Mouse (Mus musculus) forebrain, embryonic 14.5 days (tissue): Measurements from ENCODE around the gene Map3k13. TPM values are rescaled to one million over a fixed set of nuclear protein-coding genes. Genes with fewer than 3 reads are reported as not detected.

Experiments
- ATAC-seq: fragments of 200-750 bp; cut with Nextera tagmentation; 2 replicates; pipeline ENCODE4 v1.8.0; 2017; ENCODE audit warnings: mild to moderate bottlenecking, moderate library complexity
- DNase-seq: peaks from one replicate; pipeline ENCODE4 v3.0.0-alpha.2; 2015; ENCODE audit warnings: low spot score
- H3K27ac ChIP-seq: fragments of 300-500 bp; sonication (generic); 2 replicates; pipeline ENCODE4 v1.5.1; 2014; ENCODE audit warnings: low read depth, mild to moderate bottlenecking, control low read depth, low read length, moderate library complexity
- H3K27me3 ChIP-seq: fragments of 300-500 bp; sonication (generic); replicated peaks from 2 replicates; pipeline ENCODE4 v1.6.1; 2014; ENCODE audit warnings: low read length, control low read depth, mixed read lengths; ENCODE audit not compliant: control insufficient read depth, insufficient read depth
- H3K36me3 ChIP-seq: fragments of 300-500 bp; sonication (generic); 2 replicates; pipeline ENCODE4 v1.6.1; 2014; ENCODE audit warnings: low read length, control low read depth; ENCODE audit not compliant: control insufficient read depth, insufficient read depth
- H3K4me1 ChIP-seq: fragments of 300-500 bp; sonication (generic); 2 replicates; pipeline ENCODE4 v1.6.1; 2014; ENCODE audit warnings: antibody characterized with exemption, low read length, control low read depth; ENCODE audit not compliant: control insufficient read depth, insufficient read depth
- H3K4me2 ChIP-seq: fragments of 300-500 bp; sonication (generic); 2 replicates; pipeline ENCODE4 v1.6.1; 2014; ENCODE audit warnings: mild to moderate bottlenecking, control low read depth, low read length
- H3K4me3 ChIP-seq: fragments of 300-500 bp; sonication (generic); 2 replicates; pipeline ENCODE4 v1.5.1; 2014; ENCODE audit warnings: low read depth, low read length, control low read depth
- H3K9ac ChIP-seq: fragments of 300-500 bp; sonication (generic); 2 replicates; pipeline ENCODE4 v1.6.1; 2014; ENCODE audit warnings: mild to moderate bottlenecking, low read length, control low read depth, moderate library complexity
- H3K9me3 ChIP-seq: fragments of 300-500 bp; sonication (generic); replicated peaks from 2 replicates; pipeline ENCODE4 v1.6.1; 2016; ENCODE audit warnings: low read length, control low read depth, mixed read lengths; ENCODE audit not compliant: control insufficient read depth
- WGBS: fragments of 180-500 bp; shearing (Covaris S2); extraction: QIAGEN DNeasy Blood & Tissue Kit; methylation state at CpG from one replicate; pipeline ENCODE4 v1.1.7; 2014; 5-methylcytosine and 5-hydroxymethylcytosine counted together
- polyA plus RNA-seq: library from polyadenylated mRNA; unstranded; fragments of >200 nt; fragmentation: Nextera tagmentation; extraction: Ambion mirVana; gene quantifications from 2 replicates; pipeline ENCODE4 v1.2.1, GENCODE M21; 2014

Map3k13 gene
- polyA plus RNA-seq, 1 experiment from 2014 or later = 4.2 TPM

DNA sequence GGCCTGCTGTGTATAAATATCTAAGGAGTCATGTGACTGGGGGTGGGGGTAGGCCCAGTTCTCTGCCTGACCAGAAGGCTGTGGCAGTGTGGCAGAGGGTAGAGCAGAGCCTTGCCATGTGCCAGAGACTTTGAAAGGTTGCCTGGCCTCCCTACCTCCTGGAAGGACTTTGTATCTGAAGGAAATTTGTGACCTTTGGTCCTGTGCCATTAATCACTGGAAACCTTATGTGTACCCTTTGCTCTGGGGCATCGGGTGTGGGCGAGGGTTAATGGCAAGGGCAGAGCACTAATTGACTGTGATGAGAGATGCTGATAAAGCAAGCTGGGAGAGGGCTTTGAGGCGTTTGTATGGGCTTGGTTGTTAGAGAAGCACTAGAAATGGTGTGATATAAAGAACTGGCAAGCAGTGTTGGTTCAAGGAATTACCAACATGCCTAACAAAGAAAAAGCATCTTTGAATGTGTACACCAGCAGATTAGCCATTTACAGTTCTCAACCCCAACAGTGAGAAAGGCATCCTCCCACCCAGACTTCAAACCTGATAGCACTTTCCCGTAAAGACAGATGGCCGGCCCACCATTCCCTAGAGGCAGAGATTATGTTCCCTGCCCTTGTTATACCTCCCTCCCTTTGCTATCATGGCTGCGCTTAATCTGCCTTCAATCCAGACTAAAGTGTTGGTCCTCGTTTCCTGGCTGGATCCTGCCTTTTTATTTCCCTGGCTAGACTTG, 71.3 kb downstream of the Map3k13 start:
- 45% methylated on average over 7 of the region's 7 CpGs for WGBS
- Histone ChIP-seq H3K9ac (no peak overlapping the region), H3K4me3 (no peak overlapping the region), H3K27ac (peak overlapping the region; percentile 41; the same call in 1 of the 2 replicates), H3K4me2 (no peak overlapping the region), H3K36me3 (no peaks in the 10 kb centered on the region), H3K9me3 (no peaks in the 10 kb centered on the region), H3K4me1 (peaks cover 11% of the 10 kb centered on the region), H3K27me3 (no peaks in the 10 kb centered on the region)
- DNase-seq (no peak), ATAC-seq (peak; percentile 28; the same call in 1 of the 2 replicates)

DNA sequence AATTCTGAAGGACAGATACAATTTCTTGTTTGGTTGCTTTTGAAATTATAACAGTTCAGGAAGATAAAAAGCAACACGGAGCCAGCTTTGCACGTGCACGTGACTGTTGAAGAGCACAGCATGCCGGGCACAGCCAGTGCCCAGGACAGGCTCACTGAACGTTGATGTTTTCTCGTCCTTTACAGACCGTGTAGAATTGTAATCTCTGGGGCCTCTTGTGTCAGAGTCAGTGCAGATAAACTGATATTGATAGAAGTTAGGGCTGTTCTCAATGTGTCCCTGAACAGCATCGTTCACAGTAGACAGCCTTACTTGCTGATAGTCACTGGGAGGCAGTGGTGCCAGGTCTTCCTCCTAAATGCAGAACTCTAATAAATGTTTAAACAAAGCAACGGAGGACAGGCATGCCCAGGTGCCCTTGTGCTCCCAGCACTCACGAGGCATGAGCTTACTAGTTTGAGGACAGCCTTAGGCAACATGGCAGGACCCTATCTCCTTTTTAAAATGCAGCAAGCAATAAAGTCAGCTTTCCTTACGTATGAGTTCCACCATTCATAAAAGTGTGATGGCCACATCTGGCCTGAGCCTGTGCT, 71.9 kb downstream of the Map3k13 start:
- H3K9ac ChIP-seq = no peak overlapping the region
- DNase-seq = no peak
- no peak for ATAC-seq
- no peaks in the 10 kb centered on the region for H3K9me3 ChIP-seq
- no peak overlapping the region for H3K4me3 ChIP-seq
- 82% methylated on average over 11 of the region's 11 CpGs for WGBS
- H3K4me2 ChIP-seq = no peak overlapping the region
- peaks cover 11% of the 10 kb centered on the region for H3K4me1 ChIP-seq
- H3K36me3 ChIP-seq = no peaks in the 10 kb centered on the region
- H3K27me3 ChIP-seq = no peaks in the 10 kb centered on the region
- H3K27ac ChIP-seq = peak overlapping the region; percentile 22; the same call in 1 of the 2 replicates

DNA sequence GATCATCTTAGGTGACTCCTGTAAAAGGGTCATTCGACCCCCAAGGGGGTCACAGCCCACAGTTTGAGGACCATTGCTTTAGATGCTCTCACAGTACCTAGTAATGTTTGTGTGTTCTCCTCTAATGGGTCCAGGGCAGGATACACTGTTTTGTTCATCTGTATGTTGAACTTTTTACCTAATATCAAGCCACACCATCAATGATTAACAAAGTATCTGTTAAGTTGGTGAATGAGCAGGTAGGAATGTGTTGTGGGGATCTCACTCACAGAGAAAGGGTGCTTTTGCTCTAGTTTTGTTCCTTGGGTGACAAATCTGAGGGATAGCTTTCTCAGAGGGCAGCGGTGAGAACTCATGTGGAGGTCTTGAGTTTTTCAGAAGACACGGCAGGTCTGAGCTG, 73.6 kb downstream of the Map3k13 start:
- Histone ChIP-seq H3K36me3 (no peaks in the 10 kb centered on the region), H3K9me3 (no peaks in the 10 kb centered on the region), H3K27ac (no peak overlapping the region), H3K9ac (no peak overlapping the region), H3K4me3 (no peak overlapping the region), H3K4me2 (no peak overlapping the region), H3K27me3 (no peaks in the 10 kb centered on the region), H3K4me1 (peaks cover 11% of the 10 kb centered on the region)
- ATAC-seq (no peak), DNase-seq (no peak)
- WGBS = 83% methylated on average over 3 of the region's 3 CpGs

DNA sequence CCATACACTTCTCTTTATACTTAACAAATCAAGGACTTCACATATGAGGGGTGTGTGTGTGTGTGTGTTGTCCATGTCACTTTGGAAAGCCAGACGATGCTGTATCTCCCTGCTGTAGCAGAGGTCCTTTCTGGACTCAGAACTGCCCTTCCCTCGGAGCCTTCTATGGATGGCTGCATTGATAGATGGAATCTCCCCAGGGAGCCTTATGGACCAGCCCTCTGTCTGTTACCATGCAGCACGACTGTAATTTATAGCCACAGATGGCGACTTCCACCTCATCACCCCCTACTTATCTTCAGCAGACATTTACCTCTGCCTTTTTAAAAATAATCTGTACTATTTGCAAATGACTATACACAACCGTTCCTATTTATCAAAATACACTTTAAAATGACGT, 74.5 kb downstream of the Map3k13 start:
- DNase-seq = no peak

DNA sequence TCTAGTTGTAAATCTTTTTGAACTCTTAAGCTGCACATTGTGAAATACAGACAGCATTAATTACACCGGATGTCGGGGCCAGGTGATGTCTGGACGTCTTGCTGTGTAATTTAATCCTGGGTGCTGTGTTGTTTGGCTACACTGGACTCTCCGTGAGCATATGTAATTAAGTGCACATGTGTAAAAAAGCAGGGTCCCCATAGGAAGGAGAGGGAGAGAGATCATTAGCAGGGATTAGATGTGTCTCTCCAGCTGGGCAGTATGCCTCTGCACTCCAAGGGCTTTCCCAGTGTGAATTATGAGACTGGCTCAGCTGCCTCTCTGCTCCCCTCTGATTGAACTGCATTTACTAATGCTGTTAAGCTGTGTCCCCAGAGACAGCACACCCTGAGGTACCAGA, 75.7 kb downstream of the Map3k13 start:
- DNase-seq (peak; percentile 56), ATAC-seq (peak; percentile 72)
- Histone ChIP-seq H3K27me3 (no peaks in the 10 kb centered on the region), H3K9me3 (no peaks in the 10 kb centered on the region), H3K27ac (no peak overlapping the region), H3K4me3 (no peak overlapping the region), H3K4me2 (no peak overlapping the region), H3K9ac (no peak overlapping the region), H3K4me1 (peaks cover 11% of the 10 kb centered on the region), H3K36me3 (no peaks in the 10 kb centered on the region)
- WGBS = 8% methylated on average over 4 of the region's 4 CpGs

More for the DNA sequence above, 74.5 kb downstream of the Map3k13 start:
- no peaks in the 10 kb centered on the region for H3K27me3 ChIP-seq
- H3K4me3 ChIP-seq = no peak overlapping the region
- H3K36me3 ChIP-seq = no peaks in the 10 kb centered on the region
- WGBS = 68% methylated on average over 6 of the region's 6 CpGs
- H3K9me3 ChIP-seq = no peaks in the 10 kb centered on the region
- peaks cover 11% of the 10 kb centered on the region for H3K4me1 ChIP-seq
- H3K9ac ChIP-seq = no peak overlapping the region
- ATAC-seq = no peak
- no peak overlapping the region for H3K27ac ChIP-seq
- H3K4me2 ChIP-seq = no peak overlapping the region

DNA sequence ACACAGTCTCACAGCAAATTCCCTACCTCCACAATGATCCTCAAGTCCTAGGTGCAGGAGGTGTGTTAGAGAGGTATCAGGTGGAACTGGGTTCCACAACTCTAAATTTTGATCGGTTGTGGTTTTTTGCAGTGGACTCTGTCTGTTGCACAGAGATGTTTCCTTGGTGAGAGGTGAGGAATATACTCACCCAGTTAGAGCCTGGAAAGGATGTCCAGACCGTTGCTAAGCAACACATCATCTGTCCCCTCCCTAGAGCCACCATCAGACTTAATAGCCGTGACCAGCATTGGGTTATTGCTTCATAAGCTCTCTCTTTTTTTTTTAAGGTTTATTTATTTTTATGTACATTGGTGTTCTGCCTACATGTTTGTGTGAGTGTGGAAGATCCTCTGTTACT, 83.6 kb downstream of the Map3k13 start:
- 88% methylated on average over 3 of the region's 3 CpGs for WGBS
- Histone ChIP-seq H3K4me2 (no peak overlapping the region), H3K9ac (no peak overlapping the region), H3K27ac (no peak overlapping the region), H3K9me3 (no peaks in the 10 kb centered on the region), H3K4me1 (peaks cover 16% of the 10 kb centered on the region), H3K36me3 (no peaks in the 10 kb centered on the region), H3K27me3 (no peaks in the 10 kb centered on the region), H3K4me3 (no peak overlapping the region)
- ATAC-seq = no peak
- DNase-seq = no peak

DNA sequence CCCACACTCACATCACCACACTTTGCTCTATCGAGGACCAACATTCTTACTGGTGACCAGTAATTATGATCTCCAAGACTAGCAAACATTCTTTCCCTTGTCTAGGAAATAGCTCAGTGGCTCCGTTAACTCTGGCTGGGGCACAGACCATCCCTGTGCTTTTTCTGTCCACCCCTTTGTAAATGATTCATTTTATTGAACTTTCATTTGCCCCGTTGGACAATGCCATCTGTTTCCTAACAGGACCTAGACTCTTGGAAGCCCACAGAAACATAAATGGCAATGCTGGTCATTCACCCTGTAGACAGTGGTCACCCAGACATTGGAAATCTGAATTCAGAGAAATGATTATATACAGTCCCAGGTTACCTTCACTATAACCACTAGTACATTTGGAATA, 84.7 kb downstream of the Map3k13 start:
- no peak overlapping the region for H3K4me3 ChIP-seq
- no peaks in the 10 kb centered on the region for H3K36me3 ChIP-seq
- no peak overlapping the region for H3K27ac ChIP-seq
- no peak overlapping the region for H3K9ac ChIP-seq
- H3K4me2 ChIP-seq = no peak overlapping the region
- DNase-seq (no peak), ATAC-seq (no peak)
- H3K27me3 ChIP-seq = no peaks in the 10 kb centered on the region
- H3K9me3 ChIP-seq = no peaks in the 10 kb centered on the region
- 91% methylated on average over 3 of the region's 3 CpGs for WGBS
- H3K4me1 ChIP-seq = peaks cover 19% of the 10 kb centered on the region

DNA sequence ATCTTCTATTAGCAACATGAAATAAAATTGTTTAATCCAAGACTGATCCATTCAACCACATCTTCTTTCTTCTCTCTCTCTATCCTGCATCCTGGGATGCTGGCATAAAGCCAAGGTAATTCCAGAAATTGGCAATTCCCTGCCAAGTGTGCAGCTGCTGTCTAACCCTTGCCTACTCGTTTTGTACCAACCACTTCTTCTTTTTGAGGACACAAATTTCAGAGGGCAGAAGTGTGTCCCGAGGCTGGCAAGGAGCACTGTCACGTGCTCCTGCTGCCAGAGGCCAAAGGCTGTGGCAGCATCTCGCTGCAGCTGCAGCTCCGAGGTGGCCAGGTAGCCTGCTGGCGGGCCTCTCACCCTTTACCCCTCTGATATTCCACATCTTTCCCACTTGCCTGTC, 87.0 kb downstream of the Map3k13 start:
- H3K4me3 ChIP-seq = no peak overlapping the region
- H3K27me3 ChIP-seq = no peaks in the 10 kb centered on the region
- H3K27ac ChIP-seq = peak overlapping the region; percentile 91
- DNase-seq (peak; percentile 93), ATAC-seq (peak; percentile 93)
- WGBS = 13% methylated on average over 6 of the region's 6 CpGs
- H3K4me2 ChIP-seq = peak overlapping the region; percentile 14
- H3K9ac ChIP-seq = no peak overlapping the region
- peaks cover 19% of the 10 kb centered on the region for H3K4me1 ChIP-seq
- no peaks in the 10 kb centered on the region for H3K36me3 ChIP-seq
- H3K9me3 ChIP-seq = no peaks in the 10 kb centered on the region

DNA sequence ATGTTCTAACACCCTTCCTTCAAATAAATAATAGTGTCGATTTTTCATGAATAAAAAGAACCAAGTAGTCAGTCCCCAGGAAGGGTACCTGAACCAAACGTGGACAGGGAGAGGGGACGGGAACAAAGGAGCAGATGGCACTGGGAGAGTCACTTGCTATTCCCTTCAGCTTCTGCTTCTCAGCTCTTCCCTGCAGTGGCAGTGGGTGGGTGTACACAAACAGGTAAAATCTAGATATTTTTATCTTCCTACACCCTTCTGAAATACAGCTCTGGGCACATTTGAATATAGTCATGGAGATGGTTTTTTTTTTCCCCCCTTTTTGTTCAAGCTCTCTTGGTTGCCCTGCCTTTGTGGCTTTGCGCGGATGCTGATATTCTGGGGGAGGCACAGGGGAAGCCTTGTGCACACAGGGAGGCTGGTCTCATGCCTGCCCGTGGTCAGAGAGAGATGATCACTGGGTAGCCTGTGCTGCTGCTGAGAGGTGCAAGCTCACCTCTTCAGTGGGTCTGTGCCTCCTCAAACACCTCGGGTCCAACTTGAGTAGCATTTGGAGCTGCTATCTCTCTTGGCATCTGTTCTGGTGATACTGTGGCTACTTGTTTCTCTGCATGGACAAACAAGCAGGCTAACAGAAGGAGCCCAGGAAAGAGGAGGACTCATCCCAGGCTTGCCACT, 87.6 kb downstream of the Map3k13 start:
- peak overlapping the region; percentile 14 for H3K4me2 ChIP-seq

More for the DNA sequence above, 87.6 kb downstream of the Map3k13 start:
- ATAC-seq (peak; percentile 81), DNase-seq (peak; percentile 48)
- Histone ChIP-seq H3K36me3 (no peaks in the 10 kb centered on the region), H3K4me3 (no peak overlapping the region), H3K9ac (no peak overlapping the region), H3K4me1 (peaks cover 19% of the 10 kb centered on the region), H3K27me3 (no peaks in the 10 kb centered on the region), H3K9me3 (no peaks in the 10 kb centered on the region), H3K27ac (peak overlapping the region; percentile 91)
- 44% methylated on average over 7 of the region's 7 CpGs for WGBS
